Mouse (Mus musculus): Measurements from ENCODE around the gene Zdhhc23. TPM values are rescaled to one million over a fixed set of nuclear protein-coding genes. Genes with fewer than 3 reads are reported as not detected.

Zdhhc23 gene
- polyA plus RNA-seq, 1 experiment from 2014 or later: 0.31 TPM

DNA sequence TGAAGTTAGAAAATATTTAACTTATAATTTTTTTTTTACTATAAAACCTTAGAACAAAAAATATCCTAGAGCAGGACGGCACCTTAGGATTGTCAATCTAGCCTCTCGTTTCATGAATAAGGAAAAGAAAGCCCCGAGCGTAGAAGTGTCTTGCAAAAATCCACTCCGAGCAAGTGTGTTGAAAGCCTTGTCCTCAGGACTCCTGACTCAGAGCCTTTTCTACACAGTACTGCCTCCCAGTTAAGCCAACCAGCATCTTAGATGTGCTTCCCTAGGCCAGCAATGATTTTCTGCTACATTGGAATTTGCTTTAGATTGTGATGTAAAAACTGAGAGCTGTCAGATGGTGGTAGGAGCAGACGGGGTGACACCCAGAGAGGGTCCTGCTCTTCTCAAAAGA lies 46.5 kb downstream of the Zdhhc23 start:
- Histone ChIP-seq H3K9ac (ENCODE audit: low read depth, low read length) (no peak overlapping the region), H3K27me3 (ENCODE audit: control insufficient read depth, insufficient read depth, low read depth, low read length) (no peaks in the 10 kb centered on the region), H3K9me3 (replicated peaks; ENCODE audit: control insufficient read depth, low read length) (no peaks in the 10 kb centered on the region), H3K4me2 (ENCODE audit: low read depth, low read length) (no peak overlapping the region), H3K36me3 (ENCODE audit: control insufficient read depth, insufficient read depth) (no peaks in the 10 kb centered on the region), H3K4me1 (ENCODE audit: control insufficient read depth, low read depth, low read length) (no peaks in the 10 kb centered on the region), H3K4me3 (ENCODE audit: low read depth, low read length) (no peak overlapping the region), H3K27ac (ENCODE audit: low read length) (no peak overlapping the region)
- 79% methylated on average over 6 of the region's 6 CpGs for WGBS (ENCODE audit: insufficient replicate concordance)
- no peak for ATAC-seq (ENCODE audit: low read depth)

- no peak overlapping the region for H3K27ac ChIP-seq (ENCODE audit: low read length)
- no peak overlapping the region for H3K4me3 ChIP-seq (ENCODE audit: low read depth, low read length)
- 69% methylated on average over 7 of the region's 7 CpGs for WGBS (ENCODE audit: insufficient replicate concordance)
- H3K4me1 ChIP-seq (ENCODE audit: control insufficient read depth, low read depth, low read length): no peaks in the 10 kb centered on the region
- H3K9ac ChIP-seq (ENCODE audit: low read depth, low read length): no peak overlapping the region
- H3K36me3 ChIP-seq (ENCODE audit: control insufficient read depth, insufficient read depth): no peaks in the 10 kb centered on the region
- no peaks in the 10 kb centered on the region for H3K9me3 ChIP-seq (replicated peaks; ENCODE audit: control insufficient read depth, low read length)
- no peak overlapping the region for H3K4me2 ChIP-seq (ENCODE audit: low read depth, low read length)
- no peaks in the 10 kb centered on the region for H3K27me3 ChIP-seq (ENCODE audit: control insufficient read depth, insufficient read depth, low read depth, low read length)
- ATAC-seq (ENCODE audit: low read depth): no peak
Measured at GRCm38 (mm10) chr16:43932319-43932718, 47.3 kb downstream of the Zdhhc23 start.

GRCm38 (mm10) chr16:43931502-43931901 lies 48.1 kb downstream of the Zdhhc23 start:
- WGBS (ENCODE audit: insufficient replicate concordance): 63% methylated on average over 3 of the region's 3 CpGs
- Histone ChIP-seq H3K9ac (ENCODE audit: low read depth, low read length) (no peak overlapping the region), H3K27me3 (ENCODE audit: control insufficient read depth, insufficient read depth, low read depth, low read length) (no peaks in the 10 kb centered on the region), H3K36me3 (ENCODE audit: control insufficient read depth, insufficient read depth) (no peaks in the 10 kb centered on the region), H3K4me1 (ENCODE audit: control insufficient read depth, low read depth, low read length) (no peaks in the 10 kb centered on the region), H3K27ac (ENCODE audit: low read length) (no peak overlapping the region), H3K4me3 (ENCODE audit: low read depth, low read length) (no peak overlapping the region), H3K4me2 (ENCODE audit: low read depth, low read length) (no peak overlapping the region), H3K9me3 (replicated peaks; ENCODE audit: control insufficient read depth, low read length) (no peaks in the 10 kb centered on the region)
- no peak for ATAC-seq (ENCODE audit: low read depth)

GRCm38 (mm10) chr16:43930577-43930976 lies 49.0 kb downstream of the Zdhhc23 start:
- Histone ChIP-seq H3K9ac (ENCODE audit: low read depth, low read length) (no peak overlapping the region), H3K36me3 (ENCODE audit: control insufficient read depth, insufficient read depth) (no peaks in the 10 kb centered on the region), H3K4me2 (ENCODE audit: low read depth, low read length) (no peak overlapping the region), H3K27me3 (ENCODE audit: control insufficient read depth, insufficient read depth, low read depth, low read length) (no peaks in the 10 kb centered on the region), H3K27ac (ENCODE audit: low read length) (no peak overlapping the region), H3K4me3 (ENCODE audit: low read depth, low read length) (no peak overlapping the region), H3K4me1 (ENCODE audit: control insufficient read depth, low read depth, low read length) (no peaks in the 10 kb centered on the region), H3K9me3 (replicated peaks; ENCODE audit: control insufficient read depth, low read length) (no peaks in the 10 kb centered on the region)
- no peak for ATAC-seq (ENCODE audit: low read depth)

DNA sequence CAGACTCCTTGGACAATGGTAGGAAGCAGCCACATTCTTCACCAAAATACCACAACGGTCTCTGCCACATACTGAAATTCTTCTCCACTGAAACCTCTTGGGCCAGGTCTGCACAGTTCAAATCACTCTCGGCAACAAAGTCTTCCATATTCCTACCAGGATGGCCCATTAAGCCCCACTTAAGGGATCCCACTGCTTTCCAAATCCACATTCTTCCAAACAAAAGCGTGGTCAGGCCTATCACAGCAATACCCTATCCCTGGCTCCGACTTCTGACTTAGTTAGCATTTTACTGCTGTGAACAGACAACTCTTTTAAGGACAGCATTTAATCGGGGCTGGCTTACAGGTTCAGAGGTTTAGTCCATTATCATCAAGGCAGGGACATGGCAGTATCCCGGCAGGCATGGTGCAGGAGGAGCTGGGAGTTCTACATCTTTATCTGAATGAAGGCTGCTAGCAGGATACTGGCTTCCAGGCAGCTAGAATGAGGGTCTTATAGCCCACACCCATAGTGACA lies 53.2 kb downstream of the Zdhhc23 start, which contains the start of gene Qtrt2:
TSS of gene Qtrt2 (minus strand) at position 469 of the 519 bp plus-strand sequence.
- 56% methylated on average over 6 of the region's 6 CpGs for WGBS (ENCODE audit: insufficient replicate concordance)
- H3K4me1 ChIP-seq (ENCODE audit: control insufficient read depth, low read depth, low read length): no peaks in the 10 kb centered on the region
- H3K4me2 ChIP-seq (ENCODE audit: low read depth, low read length): no peak within 1 kb of the TSS
- no peak within 1 kb of the TSS for H3K9ac ChIP-seq (ENCODE audit: low read depth, low read length)
- H3K27ac ChIP-seq (ENCODE audit: low read length): no peak within 1 kb of the TSS
- H3K36me3 ChIP-seq (ENCODE audit: control insufficient read depth, insufficient read depth): no peaks in the 10 kb centered on the region
- no peaks in the 10 kb centered on the region for H3K27me3 ChIP-seq (ENCODE audit: control insufficient read depth, insufficient read depth, low read depth, low read length)
- no peaks in the 10 kb centered on the region for H3K9me3 ChIP-seq (replicated peaks; ENCODE audit: control insufficient read depth, low read length)
- no peak for ATAC-seq (ENCODE audit: low read depth)
- H3K4me3 ChIP-seq (ENCODE audit: low read depth, low read length): no peak within 1 kb of the TSS

- no peaks in the 10 kb centered on the region for H3K27me3 ChIP-seq (ENCODE audit: control insufficient read depth, insufficient read depth, low read depth, low read length)
- ATAC-seq (ENCODE audit: low read depth): no peak
- H3K4me3 ChIP-seq (ENCODE audit: low read depth, low read length): no peak overlapping the region
- 60% methylated on average over 1 of the region's 1 CpGs for WGBS (ENCODE audit: insufficient replicate concordance)
- H3K4me1 ChIP-seq (ENCODE audit: control insufficient read depth, low read depth, low read length): no peaks in the 10 kb centered on the region
- no peak overlapping the region for H3K4me2 ChIP-seq (ENCODE audit: low read depth, low read length)
- no peaks in the 10 kb centered on the region for H3K9me3 ChIP-seq (replicated peaks; ENCODE audit: control insufficient read depth, low read length)
- H3K9ac ChIP-seq (ENCODE audit: low read depth, low read length): no peak overlapping the region
- H3K36me3 ChIP-seq (ENCODE audit: control insufficient read depth, insufficient read depth): no peaks in the 10 kb centered on the region
- H3K27ac ChIP-seq (ENCODE audit: low read length): no peak overlapping the region
Measured at GRCm38 (mm10) chr16:43925846-43926245, 53.7 kb downstream of the Zdhhc23 start.

- no peak overlapping the region for H3K27ac ChIP-seq (ENCODE audit: low read length)
- no peaks in the 10 kb centered on the region for H3K27me3 ChIP-seq (ENCODE audit: control insufficient read depth, insufficient read depth, low read depth, low read length)
- no peaks in the 10 kb centered on the region for H3K9me3 ChIP-seq (replicated peaks; ENCODE audit: control insufficient read depth, low read length)
- H3K36me3 ChIP-seq (ENCODE audit: control insufficient read depth, insufficient read depth): no peaks in the 10 kb centered on the region
- WGBS (ENCODE audit: insufficient replicate concordance): 47% methylated on average over 6 of the region's 6 CpGs
- H3K4me3 ChIP-seq (ENCODE audit: low read depth, low read length): no peak overlapping the region
- no peak overlapping the region for H3K9ac ChIP-seq (ENCODE audit: low read depth, low read length)
- H3K4me1 ChIP-seq (ENCODE audit: control insufficient read depth, low read depth, low read length): no peaks in the 10 kb centered on the region
- ATAC-seq (ENCODE audit: low read depth): no peak
- no peak overlapping the region for H3K4me2 ChIP-seq (ENCODE audit: low read depth, low read length)
Measured at GRCm38 (mm10) chr16:43925001-43925558, 54.5 kb downstream of the Zdhhc23 start.

DNA sequence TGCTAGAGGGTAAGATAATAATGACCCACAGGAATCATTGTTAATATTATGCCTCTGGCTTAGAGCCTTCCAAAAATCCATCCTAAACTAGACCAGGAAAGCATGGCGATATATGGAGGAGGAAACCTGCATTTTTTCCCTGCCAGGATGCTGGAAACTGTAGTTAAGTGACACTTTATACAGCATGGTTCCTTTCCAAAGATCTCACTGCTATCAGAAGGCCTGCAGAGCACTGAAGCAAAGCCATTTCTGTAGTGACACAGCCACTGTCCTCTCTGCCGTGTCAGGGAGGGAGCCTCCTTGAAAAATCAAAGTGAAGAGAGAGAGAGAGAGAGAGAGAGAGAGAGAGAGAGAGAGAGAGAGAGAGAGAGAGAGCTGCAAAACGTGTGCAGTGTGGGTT lies 57.0 kb downstream of the Zdhhc23 start:
- Histone ChIP-seq H3K4me2 (ENCODE audit: low read depth, low read length) (no peak overlapping the region), H3K9ac (ENCODE audit: low read depth, low read length) (no peak overlapping the region), H3K27me3 (ENCODE audit: control insufficient read depth, insufficient read depth, low read depth, low read length) (no peaks in the 10 kb centered on the region), H3K4me1 (ENCODE audit: control insufficient read depth, low read depth, low read length) (no peaks in the 10 kb centered on the region), H3K27ac (ENCODE audit: low read length) (no peak overlapping the region), H3K36me3 (ENCODE audit: control insufficient read depth, insufficient read depth) (no peaks in the 10 kb centered on the region), H3K4me3 (ENCODE audit: low read depth, low read length) (no peak overlapping the region), H3K9me3 (replicated peaks; ENCODE audit: control insufficient read depth, low read length) (no peaks in the 10 kb centered on the region)
- ATAC-seq (ENCODE audit: low read depth): no peak
- 60% methylated on average over 3 of the region's 3 CpGs for WGBS (ENCODE audit: insufficient replicate concordance)

DNA sequence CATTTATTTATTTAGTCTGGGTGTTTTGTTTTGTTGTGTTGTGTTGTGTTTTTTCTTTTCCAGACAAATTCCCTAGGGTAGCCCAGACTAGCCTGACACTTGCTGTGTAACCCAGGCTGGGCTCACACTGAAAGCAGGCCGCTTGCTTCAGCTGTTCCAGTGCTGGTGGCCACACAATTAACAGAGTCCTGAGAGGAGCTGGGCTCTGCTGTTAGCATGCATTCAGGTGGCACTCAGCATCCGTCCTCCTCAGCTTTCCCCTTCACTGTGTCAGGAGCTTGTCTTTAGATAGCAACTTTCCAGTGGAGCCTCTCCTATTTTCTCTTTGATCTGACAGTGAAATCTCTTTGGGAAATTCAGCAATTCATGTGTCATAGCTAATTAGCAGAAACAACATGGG lies 57.6 kb downstream of the Zdhhc23 start:
- no peaks in the 10 kb centered on the region for H3K4me1 ChIP-seq (ENCODE audit: control insufficient read depth, low read depth, low read length)
- ATAC-seq (ENCODE audit: low read depth): no peak
- H3K27me3 ChIP-seq (ENCODE audit: control insufficient read depth, insufficient read depth, low read depth, low read length): no peaks in the 10 kb centered on the region
- WGBS (ENCODE audit: insufficient replicate concordance): 57% methylated on average over 2 of the region's 2 CpGs
- H3K4me2 ChIP-seq (ENCODE audit: low read depth, low read length): no peak overlapping the region
- no peaks in the 10 kb centered on the region for H3K9me3 ChIP-seq (replicated peaks; ENCODE audit: control insufficient read depth, low read length)
- no peak overlapping the region for H3K9ac ChIP-seq (ENCODE audit: low read depth, low read length)
- H3K27ac ChIP-seq (ENCODE audit: low read length): no peak overlapping the region
- H3K4me3 ChIP-seq (ENCODE audit: low read depth, low read length): no peak overlapping the region
- no peaks in the 10 kb centered on the region for H3K36me3 ChIP-seq (ENCODE audit: control insufficient read depth, insufficient read depth)

All from liver, embryonic 16.5 days (tissue).